Mouse (Mus musculus): ENCODE data around the gene Foxn4. TPM values are rescaled to one million over a fixed set of nuclear protein-coding genes. Genes with fewer than 3 reads are reported as not detected.

The Foxn4 gene
- polyA plus RNA-seq (2015; fragmentation: Nextera tagmentation; extraction: Ambion mirVana), result 0.25 and 0.32 TPM in 2 replicates

- WGBS, result under 1% methylated on average over 37 of the region's 56 CpGs
- peaks cover 35% of the 10 kb centered on the region for H3K4me1 ChIP-seq (replicated peaks)
- H3K9me3 ChIP-seq, result no peaks in the 10 kb centered on the region
- no peaks in the 10 kb centered on the region for H3K36me3 ChIP-seq
- no peak for ATAC-seq (ENCODE audit: low read depth)
- H3K4me2 ChIP-seq, result peak within 1 kb of the TSS; percentile 53
- H3K4me3 ChIP-seq, result peak within 1 kb of the TSS; percentile 28
- no peak within 1 kb of the TSS for H3K9ac ChIP-seq
- H3K27ac ChIP-seq (replicated peaks), result no peak within 1 kb of the TSS
- H3K27me3 ChIP-seq, result peaks cover 100% of the 10 kb centered on the region
These were observed at the start of gene Foxn4 for GRCm38 (mm10) chr5:114273693-114274402. Gene Foxn4, minus strand, starts transcription at chr5:114273807.

GRCm38 (mm10) chr5:114323105-114323790 is 49.6 kb upstream of the Foxn4 start:
- Histone ChIP-seq H3K36me3 (no peaks in the 10 kb centered on the region), H3K4me1 (replicated peaks) (peaks cover 16% of the 10 kb centered on the region), H3K27me3 (no peaks in the 10 kb centered on the region), H3K27ac (replicated peaks) (no peak overlapping the region), H3K9me3 (no peaks in the 10 kb centered on the region), H3K9ac (no peak overlapping the region), H3K4me2 (peak overlapping the region; percentile 33; the same call in 1 of the 2 replicates), H3K4me3 (no peak overlapping the region)
- 67% methylated on average over 25 of the region's 25 CpGs for WGBS
- ATAC-seq (ENCODE audit: low read depth), result no peak

GRCm38 (mm10) chr5:114309680-114310036 is 36.1 kb upstream of the Foxn4 start:
- Histone ChIP-seq H3K4me3 (no peak overlapping the region), H3K4me2 (peak overlapping the region; percentile 28), H3K27ac (replicated peaks) (no peak overlapping the region), H3K36me3 (no peaks in the 10 kb centered on the region), H3K4me1 (replicated peaks) (peaks cover 9% of the 10 kb centered on the region; the same call in 1 of the 2 replicates), H3K9me3 (no peaks in the 10 kb centered on the region), H3K27me3 (peaks cover 31% of the 10 kb centered on the region; the same call in 1 of the 2 replicates), H3K9ac (peak overlapping the region; percentile 31; the same call in 1 of the 2 replicates)
- no peak for ATAC-seq (ENCODE audit: low read depth)
- WGBS, result 40% methylated on average over 11 of the region's 11 CpGs

GRCm38 (mm10) chr5:114308765-114309679 is 35.4 kb upstream of the Foxn4 start:
- H3K4me2 ChIP-seq, result peak overlapping the region; percentile 28
- ATAC-seq (ENCODE audit: low read depth), result no peak
- H3K9me3 ChIP-seq, result no peaks in the 10 kb centered on the region
- no peak overlapping the region for H3K27ac ChIP-seq (replicated peaks)
- no peaks in the 10 kb centered on the region for H3K36me3 ChIP-seq
- H3K9ac ChIP-seq, result peak overlapping the region; percentile 31; the same call in 1 of the 2 replicates
- peaks cover 8% of the 10 kb centered on the region; the same call in 1 of the 2 replicates for H3K4me1 ChIP-seq (replicated peaks)
- H3K4me3 ChIP-seq, result no peak overlapping the region
- H3K27me3 ChIP-seq, result peaks cover 33% of the 10 kb centered on the region
- WGBS, result 37% methylated on average over 18 of the region's 18 CpGs

- 65% methylated on average over 5 of the region's 5 CpGs for whole genome bisulfite sequencing
- no peaks in the 10 kb centered on the region for H3K9me3 ChIP-seq
- ATAC-seq (ENCODE audit: low read depth), result no peak
- peaks cover 56% of the 10 kb centered on the region for H3K27me3 ChIP-seq
- H3K4me2 ChIP-seq, result no peak overlapping the region
- H3K4me3 ChIP-seq, result no peak overlapping the region
- H3K9ac ChIP-seq, result no peak overlapping the region
- peaks cover 8% of the 10 kb centered on the region; the same call in 1 of the 2 replicates for H3K4me1 ChIP-seq (replicated peaks)
- H3K36me3 ChIP-seq, result no peaks in the 10 kb centered on the region
- no peak overlapping the region for H3K27ac ChIP-seq (replicated peaks)
These were observed 32.9 kb upstream of the Foxn4 start for GRCm38 (mm10) chr5:114306496-114306895.

- ATAC-seq (ENCODE audit: low read depth), result no peak
- no peaks in the 10 kb centered on the region for H3K9me3 ChIP-seq
- H3K9ac ChIP-seq, result no peak overlapping the region
- no peaks in the 10 kb centered on the region for H3K36me3 ChIP-seq
- WGBS, result 76% methylated on average over 6 of the region's 6 CpGs
- peaks cover 24% of the 10 kb centered on the region for H3K4me1 ChIP-seq (replicated peaks)
- H3K4me2 ChIP-seq, result no peak overlapping the region
- no peak overlapping the region for H3K27ac ChIP-seq (replicated peaks)
- H3K4me3 ChIP-seq, result no peak overlapping the region
- H3K27me3 ChIP-seq, result peaks cover 67% of the 10 kb centered on the region
These were observed 29.6 kb upstream of the Foxn4 start for GRCm38 (mm10) chr5:114303166-114303565.

DNA sequence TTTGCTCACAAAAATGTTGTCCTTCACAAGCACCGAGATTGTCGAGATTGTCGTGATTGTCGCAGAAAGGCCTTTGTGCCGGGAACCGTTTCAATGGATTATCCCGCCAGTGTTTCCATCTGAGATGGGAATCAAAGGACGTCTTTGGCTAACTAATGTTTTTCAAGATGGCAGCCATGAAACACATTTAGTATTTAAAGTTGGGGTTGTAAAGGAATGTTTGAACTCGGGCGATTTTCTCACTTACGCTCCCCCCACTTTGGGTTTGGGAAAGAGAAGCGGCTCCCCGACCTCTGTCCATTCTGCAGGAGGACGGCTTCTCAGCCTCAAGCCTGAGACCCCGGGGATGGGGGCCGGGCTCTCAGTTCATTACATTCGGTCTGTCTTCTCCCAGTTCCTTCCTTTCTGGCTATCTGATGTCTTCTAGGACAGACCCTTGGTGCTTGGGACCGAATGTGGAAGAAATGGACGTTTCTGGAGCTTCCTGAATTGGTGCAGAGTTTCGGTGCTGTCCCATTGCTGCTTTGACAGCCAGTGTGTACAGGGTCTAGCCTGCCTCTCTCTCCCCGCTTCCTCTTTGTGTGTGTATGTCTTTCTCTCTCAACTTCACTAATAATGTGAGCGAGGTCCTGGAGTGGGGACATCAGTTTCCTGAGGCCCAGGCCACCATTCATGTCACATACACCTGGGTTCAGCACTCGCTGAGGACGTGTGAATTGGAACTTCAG is 26.4 kb upstream of the Foxn4 start:
- H3K27ac ChIP-seq (replicated peaks), result no peak overlapping the region
- H3K27me3 ChIP-seq, result peaks cover 83% of the 10 kb centered on the region
- no peak for ATAC-seq (ENCODE audit: low read depth)
- H3K4me3 ChIP-seq, result no peak overlapping the region
- H3K4me1 ChIP-seq (replicated peaks), result peaks cover 39% of the 10 kb centered on the region
- peak overlapping the region; percentile 22 for H3K4me2 ChIP-seq
- H3K9me3 ChIP-seq, result no peaks in the 10 kb centered on the region
- no peaks in the 10 kb centered on the region for H3K36me3 ChIP-seq
- H3K9ac ChIP-seq, result no peak overlapping the region
- 44% methylated on average over 24 of the region's 24 CpGs for WGBS

GRCm38 (mm10) chr5:114299156-114299855 is 25.7 kb upstream of the Foxn4 start:
- H3K4me2 ChIP-seq, result peak overlapping the region; percentile 22
- 18% methylated on average over 22 of the region's 22 CpGs for WGBS
- no peaks in the 10 kb centered on the region for H3K9me3 ChIP-seq
- H3K9ac ChIP-seq, result no peak overlapping the region
- peaks cover 39% of the 10 kb centered on the region for H3K4me1 ChIP-seq (replicated peaks)
- peaks cover 86% of the 10 kb centered on the region for H3K27me3 ChIP-seq
- H3K36me3 ChIP-seq, result no peaks in the 10 kb centered on the region
- 0 out of 2 replicates have a peak overlapping the region, but pooled peaks have one; percentile 6 for H3K27ac ChIP-seq (replicated peaks)
- H3K4me3 ChIP-seq, result no peak overlapping the region
- no peak for ATAC-seq (ENCODE audit: low read depth)

- Histone ChIP-seq H3K27ac (replicated peaks) (0 out of 2 replicates have a peak overlapping the region, but pooled peaks have one; percentile 13), H3K4me2 (no peak overlapping the region), H3K9ac (no peak overlapping the region), H3K27me3 (peaks cover 87% of the 10 kb centered on the region), H3K9me3 (no peaks in the 10 kb centered on the region), H3K36me3 (no peaks in the 10 kb centered on the region), H3K4me3 (no peak overlapping the region), H3K4me1 (replicated peaks) (peaks cover 41% of the 10 kb centered on the region)
- 51% methylated on average over 18 of the region's 18 CpGs for WGBS
- 0 out of 2 replicates have a peak, but pooled peaks have one; percentile 17 for ATAC-seq (ENCODE audit: low read depth)
These were observed 24.7 kb upstream of the Foxn4 start for GRCm38 (mm10) chr5:114298212-114298894.
